Mouse (Mus musculus): Measurements from ENCODE around the gene Ophn1. TPM values are rescaled to one million over a fixed set of nuclear protein-coding genes. Genes with fewer than 3 reads are reported as not detected.

Gene Ophn1
- polyA plus RNA-seq, 1 experiment from 2014 or later = 8.7 TPM

GRCm38 (mm10) chrX:98628666-98629404, 262.0 kb downstream of the Ophn1 start:
- ATAC-seq (ENCODE audit: extremely low read depth, insufficient number of reproducible peaks, low FRiP score, low TSS enrichment) = no peak
- Histone ChIP-seq H3K4me3 (no peak overlapping the region), H3K36me3 (no peaks in the 10 kb centered on the region), H3K27ac (replicated peaks) (no peak overlapping the region), H3K9me3 (no peaks in the 10 kb centered on the region), H3K4me1 (no peaks in the 10 kb centered on the region), H3K9ac (no peak overlapping the region), H3K4me2 (no peak overlapping the region), H3K27me3 (replicated peaks) (no peaks in the 10 kb centered on the region)
- 79% methylated on average over 3 of the region's 3 CpGs for WGBS

GRCm38 (mm10) chrX:98618865-98619264, 272.0 kb downstream of the Ophn1 start:
- H3K4me2 ChIP-seq = no peak overlapping the region
- WGBS = 3% methylated on average over 2 of the region's 2 CpGs
- H3K27me3 ChIP-seq (replicated peaks) = no peaks in the 10 kb centered on the region
- H3K4me1 ChIP-seq = no peaks in the 10 kb centered on the region
- H3K4me3 ChIP-seq = no peak overlapping the region
- H3K27ac ChIP-seq (replicated peaks) = no peak overlapping the region
- no peaks in the 10 kb centered on the region for H3K36me3 ChIP-seq
- no peaks in the 10 kb centered on the region for H3K9me3 ChIP-seq
- no peak for ATAC-seq (ENCODE audit: extremely low read depth, insufficient number of reproducible peaks, low FRiP score, low TSS enrichment)
- no peak overlapping the region for H3K9ac ChIP-seq

DNA sequence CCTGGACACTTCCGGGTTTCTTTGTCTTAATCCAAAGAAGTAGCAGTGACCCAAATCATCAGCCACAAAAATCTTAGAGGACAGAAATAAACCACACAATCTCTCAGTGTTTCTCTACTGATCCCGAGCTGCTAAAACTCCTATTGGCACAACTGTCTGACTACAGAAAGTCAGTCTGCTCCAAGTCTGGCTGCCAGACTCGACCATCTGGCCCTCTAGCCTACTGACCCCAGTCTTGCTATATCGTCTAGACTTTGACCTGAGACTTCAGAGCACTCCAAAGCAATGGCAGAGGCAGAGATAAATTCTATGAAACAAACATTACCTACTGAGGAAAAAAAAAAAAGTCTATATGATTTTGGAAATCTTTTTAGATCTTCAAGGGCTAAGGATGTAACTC, 273.4 kb downstream of the Ophn1 start:
- no peaks in the 10 kb centered on the region for H3K4me1 ChIP-seq
- H3K27me3 ChIP-seq (replicated peaks) = no peaks in the 10 kb centered on the region
- 55% methylated on average over 4 of the region's 4 CpGs for WGBS
- H3K9ac ChIP-seq = no peak overlapping the region
- no peak for ATAC-seq (ENCODE audit: extremely low read depth, insufficient number of reproducible peaks, low FRiP score, low TSS enrichment)
- no peak overlapping the region for H3K4me3 ChIP-seq
- H3K36me3 ChIP-seq = no peaks in the 10 kb centered on the region
- H3K4me2 ChIP-seq = no peak overlapping the region
- H3K9me3 ChIP-seq = no peaks in the 10 kb centered on the region
- H3K27ac ChIP-seq (replicated peaks) = no peak overlapping the region

DNA sequence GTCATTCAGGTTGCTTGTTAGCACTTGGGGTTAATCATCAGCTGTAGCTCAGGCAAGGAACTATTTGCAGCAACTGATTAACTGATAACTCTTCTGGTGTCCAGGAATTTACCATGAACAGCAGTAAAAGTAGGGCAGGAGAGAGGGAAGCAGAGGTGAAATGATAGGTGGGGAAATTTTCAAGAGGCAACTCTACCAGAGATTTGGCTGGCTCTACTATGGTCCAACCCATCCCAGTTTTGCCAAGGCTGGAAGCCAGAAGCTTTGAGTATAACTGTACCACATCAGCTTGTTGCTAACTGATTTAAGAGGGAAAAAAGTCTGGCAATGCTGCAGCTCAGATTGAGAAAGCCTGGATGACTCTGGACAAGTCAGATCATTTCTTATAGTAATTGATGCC, 316.6 kb downstream of the Ophn1 start:
- Histone ChIP-seq H3K36me3 (no peaks in the 10 kb centered on the region), H3K27me3 (replicated peaks) (no peaks in the 10 kb centered on the region), H3K27ac (replicated peaks) (no peak overlapping the region), H3K9ac (no peak overlapping the region), H3K4me1 (no peaks in the 10 kb centered on the region), H3K9me3 (no peaks in the 10 kb centered on the region), H3K4me3 (no peak overlapping the region), H3K4me2 (no peak overlapping the region)
- no peak for ATAC-seq (ENCODE audit: extremely low read depth, insufficient number of reproducible peaks, low FRiP score, low TSS enrichment)

GRCm38 (mm10) chrX:98546458-98546857, 344.4 kb downstream of the Ophn1 start:
- H3K27ac ChIP-seq (replicated peaks) = no peak overlapping the region
- 91% methylated on average over 1 of the region's 1 CpGs for whole genome bisulfite sequencing

DNA sequence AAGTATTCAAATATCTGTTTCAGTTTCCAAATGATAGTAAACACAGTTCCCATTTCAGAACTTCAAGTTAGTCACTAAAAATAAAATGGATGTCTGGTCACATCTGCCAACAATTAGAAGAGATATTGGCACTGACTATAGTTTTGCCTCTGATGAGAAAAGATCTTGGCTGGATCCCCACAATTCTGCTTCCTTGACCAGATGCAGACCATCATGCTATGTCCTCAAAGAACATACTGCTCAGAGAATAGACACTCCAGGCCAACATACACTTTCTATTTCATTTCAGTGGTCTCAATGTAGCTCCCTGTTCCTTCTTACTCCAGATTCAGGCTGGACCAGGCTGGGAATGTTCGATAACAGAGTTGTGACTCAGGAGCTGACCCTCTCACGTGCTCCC, 375.5 kb downstream of the Ophn1 start:
- H3K9me3 ChIP-seq = no peaks in the 10 kb centered on the region
- H3K4me1 ChIP-seq = no peaks in the 10 kb centered on the region
- no peak overlapping the region for H3K9ac ChIP-seq
- no peak overlapping the region for H3K4me3 ChIP-seq
- H3K27me3 ChIP-seq (replicated peaks) = 0 out of 2 replicates have a peak, but pooled peaks cover 2% of the 10 kb centered on the region
- no peak for ATAC-seq (ENCODE audit: extremely low read depth, insufficient number of reproducible peaks, low FRiP score, low TSS enrichment)
- H3K4me2 ChIP-seq = no peak overlapping the region
- no peak overlapping the region for H3K27ac ChIP-seq (replicated peaks)
- 66% methylated on average over 2 of the region's 2 CpGs for WGBS
- no peaks in the 10 kb centered on the region for H3K36me3 ChIP-seq

More at GRCm38 (mm10) chrX:98546458-98546857, 344.4 kb downstream of the Ophn1 start:
- Histone ChIP-seq H3K36me3 (no peaks in the 10 kb centered on the region), H3K4me1 (no peaks in the 10 kb centered on the region), H3K9ac (no peak overlapping the region), H3K27me3 (replicated peaks) (no peaks in the 10 kb centered on the region), H3K4me3 (no peak overlapping the region), H3K4me2 (no peak overlapping the region), H3K9me3 (no peaks in the 10 kb centered on the region)
- no peak for ATAC-seq (ENCODE audit: extremely low read depth, insufficient number of reproducible peaks, low FRiP score, low TSS enrichment)

DNA sequence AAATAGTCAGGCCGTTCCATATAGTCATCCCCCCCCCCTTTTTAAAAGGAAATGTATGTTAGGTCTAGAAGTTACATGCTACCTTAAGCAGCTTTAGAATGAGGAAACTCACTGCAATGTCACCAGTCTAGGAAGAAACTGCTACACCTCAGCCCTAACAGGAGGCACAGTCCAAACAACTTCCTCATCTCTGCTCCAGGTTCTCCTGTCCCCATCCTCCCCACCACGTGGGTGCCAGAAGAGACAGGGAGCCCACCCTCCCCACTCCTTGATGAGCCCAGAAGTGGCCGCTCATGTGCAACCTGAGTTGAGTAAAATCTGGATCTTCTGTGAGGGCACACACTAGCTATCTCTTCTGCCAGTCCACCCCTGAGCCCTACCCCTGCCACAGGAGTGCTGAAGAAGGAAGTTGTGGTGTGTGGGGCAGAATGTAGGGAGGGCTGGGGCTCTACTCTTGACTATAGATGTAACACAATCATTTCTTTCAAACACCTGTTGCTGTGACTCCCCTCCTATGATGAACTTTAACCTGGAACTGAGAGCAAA, 376.4 kb downstream of the Ophn1 start:
- Histone ChIP-seq H3K9me3 (no peaks in the 10 kb centered on the region), H3K27me3 (replicated peaks) (0 out of 2 replicates have a peak, but pooled peaks cover 2% of the 10 kb centered on the region), H3K4me3 (no peak overlapping the region), H3K36me3 (no peaks in the 10 kb centered on the region), H3K4me2 (no peak overlapping the region), H3K4me1 (no peaks in the 10 kb centered on the region), H3K9ac (no peak overlapping the region), H3K27ac (replicated peaks) (no peak overlapping the region)
- no peak for ATAC-seq (ENCODE audit: extremely low read depth, insufficient number of reproducible peaks, low FRiP score, low TSS enrichment)
- WGBS = 58% methylated on average over 3 of the region's 3 CpGs

Small RNA genes lying within 50 kb of the gene (microRNA-seq; reads per million reads assigned to microRNA genes)
- gene Gm27554 = not detected

Other genes starting within 250 kb of the Ophn1 start
- 14.9 and 16.0 TPM in 2 replicates for gene Yipf6, start 45.3 kb upstream of the Ophn1 start, polyA plus RNA-seq (2015; fragmentation: Nextera tagmentation; extraction: Ambion mirVana)
- gene Stard8, start 112.2 kb upstream of the Ophn1 start, polyA plus RNA-seq (2015; fragmentation: Nextera tagmentation; extraction: Ambion mirVana) = 12.0 and 14.9 TPM in 2 replicates
- 20.6 and 20.8 TPM in 2 replicates for gene Efnb1, start 245.1 kb upstream of the Ophn1 start, polyA plus RNA-seq (2015; fragmentation: Nextera tagmentation; extraction: Ambion mirVana)

Measured in heart, embryonic 13.5 days (tissue).